Mouse (Mus musculus) heart, postnatal 0 days (tissue): ENCODE measurements at regions not wholly inside any gene's neighbourhood (a gene's known extent, or its start where the extent isn't known, plus 50 kb on each side); places are given as distances from the start of the nearest gene placed in this dataset.

ENCODE experiments used
- CTCF ChIP-seq: IDR thresholded peaks from 2 replicates; pipeline ENCODE4 v1.5.1; 2016; ENCODE audit warnings: antibody characterized with exemption, control low read depth, low read depth
- EP300 ChIP-seq: IDR thresholded peaks from 2 replicates; pipeline ENCODE4 v1.6.1; 2016; ENCODE audit warnings: antibody characterized with exemption, low read depth

DNA sequence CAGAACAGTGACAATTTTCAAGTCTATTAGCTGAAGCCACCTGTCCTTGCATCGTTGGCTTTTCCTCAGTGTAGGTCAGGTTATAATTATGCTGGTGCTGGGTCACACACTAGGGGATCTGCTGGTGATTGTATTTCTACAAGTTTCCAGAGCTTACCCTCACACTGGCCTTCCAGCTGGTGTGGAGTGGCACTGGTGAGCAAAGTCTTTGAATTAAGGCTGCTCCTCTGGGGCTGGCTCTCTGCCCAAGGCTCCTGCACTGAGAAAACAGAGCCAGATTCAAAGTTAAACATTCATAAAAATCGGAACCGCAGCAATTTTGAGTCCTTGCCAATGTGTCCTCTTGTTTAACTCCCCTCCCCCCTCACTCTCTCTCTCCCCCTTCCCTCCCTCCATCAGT, 75.7 kb upstream of the Creb5 start:
- TF ChIP-seq CTCF (no peak), EP300 (no peak)
